Mouse (Mus musculus): ENCODE data around the gene Kirrel. TPM values are rescaled to one million over a fixed set of nuclear protein-coding genes. Genes with fewer than 3 reads are reported as not detected.

Gene Kirrel
- polyA plus RNA-seq, 1 experiment from 2014 or later, result 4.9 TPM

Other genes with a start within 250 kb of the Kirrel start
- gene Cd1d1, start 175.3 kb downstream of the Kirrel start, polyA plus RNA-seq (2014; fragmentation: Nextera tagmentation; extraction: Ambion mirVana), result 52.4 and 58.7 TPM in 2 replicates
- 8.3 and 14.5 TPM in 2 replicates for gene Fcrls, start 89.0 kb upstream of the Kirrel start, polyA plus RNA-seq (2014; fragmentation: Nextera tagmentation; extraction: Ambion mirVana)
- gene Cd5l, start 183.1 kb upstream of the Kirrel start, polyA plus RNA-seq (2014; fragmentation: Nextera tagmentation; extraction: Ambion mirVana), result not detected in 2 replicates
- not detected in 2 replicates for gene Fcrl1, start 201.6 kb upstream of the Kirrel start, polyA plus RNA-seq (2014; fragmentation: Nextera tagmentation; extraction: Ambion mirVana)

Measured in neural tube, embryonic 14.5 days (tissue).